Mouse (Mus musculus): ENCODE data around the gene Fshr. TPM values are rescaled to one million over a fixed set of nuclear protein-coding genes. Genes with fewer than 3 reads are reported as not detected.

Fshr gene
- total and polyA plus RNA-seq, 2 experiments from 2014 or later: not detected

GRCm38 (mm10) chr17:89089692-89090475 lies 110.6 kb downstream of the Fshr start:
- H3K27ac ChIP-seq (ENCODE audit: low read depth): no peak overlapping the region
- no peak for ATAC-seq (ENCODE audit: insufficient read depth, low read depth)
- no peaks in the 10 kb centered on the region for H3K27me3 ChIP-seq (ENCODE audit: control insufficient read depth, insufficient read depth, low read length)
- H3K36me3 ChIP-seq (replicated peaks; ENCODE audit: control insufficient read depth, insufficient read depth, low read length): no peaks in the 10 kb centered on the region
- no peak for TF ChIP-seq EP300 (IDR thresholded peaks at IDR 0.05; ENCODE audit: low read depth)
- no peak for TF ChIP-seq CTCF (IDR thresholded peaks at IDR 0.05; ENCODE audit: low read depth)
- WGBS: 77% methylated on average over 5 of the region's 5 CpGs
- H3K9me3 ChIP-seq (replicated peaks; ENCODE audit: control insufficient read depth, low read length): no peaks in the 10 kb centered on the region
- H3K4me3 ChIP-seq (ENCODE audit: low read depth, low read length): no peak overlapping the region
- no peaks in the 10 kb centered on the region for H3K4me1 ChIP-seq (ENCODE audit: control insufficient read depth, insufficient read depth)
- H3K9ac ChIP-seq (replicated peaks; ENCODE audit: low read depth, low read length): no peak overlapping the region
- DNase-seq (ENCODE audit: low spot score): no peak
- H3K4me2 ChIP-seq (ENCODE audit: low read depth, low read length): no peak overlapping the region

GRCm38 (mm10) chr17:89082897-89083296 lies 117.6 kb downstream of the Fshr start:
- no peak overlapping the region for H3K27ac ChIP-seq (ENCODE audit: low read depth)
- H3K4me3 ChIP-seq (ENCODE audit: low read depth, low read length): no peak overlapping the region
- WGBS: 46% methylated on average over 2 of the region's 2 CpGs
- DNase-seq (ENCODE audit: low spot score): no peak
- H3K4me1 ChIP-seq (ENCODE audit: control insufficient read depth, insufficient read depth): no peaks in the 10 kb centered on the region
- no peaks in the 10 kb centered on the region for H3K9me3 ChIP-seq (replicated peaks; ENCODE audit: control insufficient read depth, low read length)
- ATAC-seq (ENCODE audit: insufficient read depth, low read depth): no peak
- H3K27me3 ChIP-seq (ENCODE audit: control insufficient read depth, insufficient read depth, low read length): no peaks in the 10 kb centered on the region
- no peak overlapping the region for H3K9ac ChIP-seq (replicated peaks; ENCODE audit: low read depth, low read length)
- TF ChIP-seq CTCF (IDR thresholded peaks at IDR 0.05; ENCODE audit: low read depth) (no peak), EP300 (IDR thresholded peaks at IDR 0.05; ENCODE audit: low read depth) (no peak)
- no peak overlapping the region for H3K4me2 ChIP-seq (ENCODE audit: low read depth, low read length)
- H3K36me3 ChIP-seq (replicated peaks; ENCODE audit: control insufficient read depth, insufficient read depth, low read length): no peaks in the 10 kb centered on the region

GRCm38 (mm10) chr17:89079706-89080105 lies 120.8 kb downstream of the Fshr start:
- Histone ChIP-seq H3K36me3 (replicated peaks; ENCODE audit: control insufficient read depth, insufficient read depth, low read length) (no peaks in the 10 kb centered on the region), H3K4me1 (ENCODE audit: control insufficient read depth, insufficient read depth) (no peaks in the 10 kb centered on the region), H3K4me3 (ENCODE audit: low read depth, low read length) (no peak overlapping the region), H3K27ac (ENCODE audit: low read depth) (no peak overlapping the region), H3K4me2 (ENCODE audit: low read depth, low read length) (no peak overlapping the region), H3K9me3 (replicated peaks; ENCODE audit: control insufficient read depth, low read length) (no peaks in the 10 kb centered on the region), H3K27me3 (ENCODE audit: control insufficient read depth, insufficient read depth, low read length) (no peaks in the 10 kb centered on the region), H3K9ac (replicated peaks; ENCODE audit: low read depth, low read length) (no peak overlapping the region)
- ATAC-seq (ENCODE audit: insufficient read depth, low read depth) (no peak), DNase-seq (ENCODE audit: low spot score) (no peak)
- 79% methylated on average over 5 of the region's 5 CpGs for WGBS
- TF ChIP-seq EP300 (IDR thresholded peaks at IDR 0.05; ENCODE audit: low read depth) (no peak), CTCF (IDR thresholded peaks at IDR 0.05; ENCODE audit: low read depth) (no peak)

- no peaks in the 10 kb centered on the region for H3K36me3 ChIP-seq (replicated peaks; ENCODE audit: control insufficient read depth, insufficient read depth, low read length)
- no peak overlapping the region for H3K4me3 ChIP-seq (ENCODE audit: low read depth, low read length)
- H3K4me1 ChIP-seq (ENCODE audit: control insufficient read depth, insufficient read depth): no peaks in the 10 kb centered on the region
- 41% methylated on average over 3 of the region's 3 CpGs for WGBS
- ATAC-seq (ENCODE audit: insufficient read depth, low read depth) (no peak), DNase-seq (ENCODE audit: low spot score) (no peak)
- no peaks in the 10 kb centered on the region for H3K9me3 ChIP-seq (replicated peaks; ENCODE audit: control insufficient read depth, low read length)
- H3K4me2 ChIP-seq (ENCODE audit: low read depth, low read length): no peak overlapping the region
- TF ChIP-seq EP300 (IDR thresholded peaks at IDR 0.05; ENCODE audit: low read depth) (no peak), CTCF (IDR thresholded peaks at IDR 0.05; ENCODE audit: low read depth) (no peak)
- H3K9ac ChIP-seq (replicated peaks; ENCODE audit: low read depth, low read length): no peak overlapping the region
- no peaks in the 10 kb centered on the region for H3K27me3 ChIP-seq (ENCODE audit: control insufficient read depth, insufficient read depth, low read length)
- no peak overlapping the region for H3K27ac ChIP-seq (ENCODE audit: low read depth)
These were observed 136.0 kb downstream of the Fshr start for GRCm38 (mm10) chr17:89064327-89065095.

- no peak overlapping the region for H3K4me2 ChIP-seq (ENCODE audit: low read depth, low read length)
- TF ChIP-seq EP300 (IDR thresholded peaks at IDR 0.05; ENCODE audit: low read depth): no peak
- 79% methylated on average over 8 of the region's 8 CpGs for WGBS
- ATAC-seq (ENCODE audit: insufficient read depth, low read depth) (no peak), DNase-seq (ENCODE audit: low spot score) (no peak)
- no peak overlapping the region for H3K9ac ChIP-seq (replicated peaks; ENCODE audit: low read depth, low read length)
- no peak overlapping the region for H3K4me3 ChIP-seq (ENCODE audit: low read depth, low read length)
- no peak overlapping the region for H3K27ac ChIP-seq (ENCODE audit: low read depth)
- H3K9me3 ChIP-seq (replicated peaks; ENCODE audit: control insufficient read depth, low read length): no peaks in the 10 kb centered on the region
- H3K36me3 ChIP-seq (replicated peaks; ENCODE audit: control insufficient read depth, insufficient read depth, low read length): no peaks in the 10 kb centered on the region
- no peaks in the 10 kb centered on the region for H3K4me1 ChIP-seq (ENCODE audit: control insufficient read depth, insufficient read depth)
- H3K27me3 ChIP-seq (ENCODE audit: control insufficient read depth, insufficient read depth, low read length): no peaks in the 10 kb centered on the region
These were observed 138.0 kb downstream of the Fshr start for GRCm38 (mm10) chr17:89062348-89062949.
